Mouse (Mus musculus): Measurements from ENCODE around the gene Lhx2. TPM values are rescaled to one million over a fixed set of nuclear protein-coding genes. Genes with fewer than 3 reads are reported as not detected.

Gene Lhx2
- 100 to 1,000 TPM; 110 to 128 TPM for total RNA-seq (2021)

- no peak for DNase-seq
- intact Hi-C loops (cut with DNase I), result no loop called here
These were observed at the start of gene Lhx2 for GRCm38 (mm10) chr2:38338990-38339909. TSS of gene Lhx2 (plus strand) at chr2:38339281.

GRCm38 (mm10) chr2:38291526-38291925 is 47.6 kb upstream of the Lhx2 start:
- no peak for DNase-seq
- intact Hi-C loops (cut with DNase I), result no loop called here

GRCm38 (mm10) chr2:38295939-38296338 is 43.1 kb upstream of the Lhx2 start:
- DNase-seq, result no peak
- intact Hi-C loops (cut with DNase I), result no loop called here

GRCm38 (mm10) chr2:38300941-38301340 is 38.1 kb upstream of the Lhx2 start:
- intact Hi-C loops (cut with DNase I), result no loop called here
- no peak for DNase-seq

GRCm38 (mm10) chr2:38305152-38305551 is 33.9 kb upstream of the Lhx2 start:
- intact Hi-C loops (cut with DNase I), result no loop called here
- DNase-seq, result no peak

GRCm38 (mm10) chr2:38312921-38313320 is 26.2 kb upstream of the Lhx2 start:
- peak; percentile 6 for DNase-seq
- intact Hi-C loops (cut with DNase I), result no loop called here

- no peak for DNase-seq
- intact Hi-C loops (cut with DNase I), result no loop called here
These were observed 25.7 kb upstream of the Lhx2 start for GRCm38 (mm10) chr2:38313399-38313798.

- no peak for DNase-seq
- intact Hi-C loops (cut with DNase I), result no loop called here
These were observed 20.0 kb upstream of the Lhx2 start for GRCm38 (mm10) chr2:38319086-38319485.

GRCm38 (mm10) chr2:38320911-38321310 is 18.2 kb upstream of the Lhx2 start:
- intact Hi-C loops (cut with DNase I), result no loop called here
- no peak for DNase-seq

GRCm38 (mm10) chr2:38323380-38323779 is 15.7 kb upstream of the Lhx2 start:
- intact Hi-C loops (cut with DNase I), result no loop called here
- no peak for DNase-seq

- intact Hi-C loops (cut with DNase I), result loop anchor here (5.0 kb wide), 2 partner anchors 139 to 229 kb away; no protein-coding TSS in a partner anchor
- no peak for DNase-seq
These were observed 12.4 kb upstream of the Lhx2 start for GRCm38 (mm10) chr2:38326671-38327070.

- DNase-seq, result no peak
- intact Hi-C loops (cut with DNase I), result no loop called here
These were observed 5.4 kb upstream of the Lhx2 start for GRCm38 (mm10) chr2:38333586-38334119.

GRCm38 (mm10) chr2:38336606-38337005 is 2.5 kb upstream of the Lhx2 start:
- DNase-seq, result no peak
- intact Hi-C loops (cut with DNase I), result no loop called here

GRCm38 (mm10) chr2:38337091-38337640 is 1.9 kb upstream of the Lhx2 start:
- no peak for DNase-seq
- intact Hi-C loops (cut with DNase I), result no loop called here

- intact Hi-C loops (cut with DNase I), result no loop called here
- DNase-seq, result no peak
These were observed 1.4 kb upstream of the Lhx2 start for GRCm38 (mm10) chr2:38337681-38338080.

GRCm38 (mm10) chr2:38338348-38338932 is 641 bp upstream of the Lhx2 start:
- intact Hi-C loops (cut with DNase I), result no loop called here
- DNase-seq, result no peak

GRCm38 (mm10) chr2:38339910-38340625 is 987 bp downstream of the Lhx2 start:
- intact Hi-C loops (cut with DNase I), result no loop called here
- DNase-seq, result no peak

- intact Hi-C loops (cut with DNase I), result no loop called here
These were observed 1.6 kb downstream of the Lhx2 start for GRCm38 (mm10) chr2:38340626-38341200.

GRCm38 (mm10) chr2:38343573-38343972 is 4.5 kb downstream of the Lhx2 start:
- intact Hi-C loops (cut with DNase I), result loop anchor here (2.0 kb wide), 1 partner anchor 49 kb away; no protein-coding TSS in a partner anchor

More at GRCm38 (mm10) chr2:38340626-38341200, 1.6 kb downstream of the Lhx2 start:
- no peak for DNase-seq

GRCm38 (mm10) chr2:38344727-38345126 is 5.6 kb downstream of the Lhx2 start:
- intact Hi-C loops (cut with DNase I), result no loop called here
- DNase-seq, result no peak

More at GRCm38 (mm10) chr2:38343573-38343972, 4.5 kb downstream of the Lhx2 start:
- DNase-seq, result no peak

Data from left cerebral cortex, postnatal 4 days (tissue).